Mouse (Mus musculus) olfactory bulb, adult 2 months (tissue): ENCODE measurements around the gene Tpsb2.

ENCODE experiments used
- CTCF ChIP-seq: fragments of 200-500 bp; IDR thresholded peaks from 2 replicates; pipeline ENCODE4 v1.5.1; 2012; ENCODE audit warnings: low read depth, mild to moderate bottlenecking, low read length, moderate library complexity; ENCODE audit not compliant: insufficient read depth
- POLR2A ChIP-seq: fragments of 200-500 bp; IDR thresholded peaks from 2 replicates; pipeline ENCODE4 v1.6.1; 2012; ENCODE audit warnings: mild to moderate bottlenecking, low read depth, low read length, moderate library complexity; ENCODE audit not compliant: insufficient read depth

GRCm38 (mm10) chr17:25341490-25341889, 24.6 kb upstream of the Tpsb2 start:
- no peak for TF ChIP-seq CTCF
- TF ChIP-seq POLR2A = no peak
